Mouse (Mus musculus) lung, embryonic 16.5 days (tissue): ENCODE measurements around the gene Noc4l. TPM values are rescaled to one million over a fixed set of nuclear protein-coding genes. Genes with fewer than 3 reads are reported as not detected.
A peak's percentile ranks its signal among the peaks of the same experiment; 100 is the strongest.

Experiments
- ATAC-seq: fragments of 200-750 bp; cut with Nextera tagmentation; 2 replicates; pipeline ENCODE4 v1.8.0; 2017; ENCODE audit warnings: low read depth, mild to moderate bottlenecking, moderate library complexity
- H3K27ac ChIP-seq: fragments of 300-500 bp; sonication (generic); 2 replicates; pipeline ENCODE4 v1.5.1; 2014; ENCODE audit warnings: mild to moderate bottlenecking, control low read depth, low read length
- H3K27me3 ChIP-seq: fragments of 300-500 bp; sonication (generic); 2 replicates; pipeline ENCODE4 v1.6.1; 2014; ENCODE audit warnings: low read depth, low read length, mixed read lengths; ENCODE audit not compliant: control insufficient read depth, insufficient read depth
- H3K36me3 ChIP-seq: fragments of 300-500 bp; sonication (generic); 2 replicates; pipeline ENCODE4 v1.6.1; 2014; ENCODE audit warnings: low read length; ENCODE audit not compliant: control insufficient read depth, insufficient read depth
- H3K4me1 ChIP-seq: fragments of 300-500 bp; sonication (generic); replicated peaks from 2 replicates; pipeline ENCODE4 v1.6.1; 2014; ENCODE audit warnings: low read length, mixed read lengths; ENCODE audit not compliant: control insufficient read depth, insufficient read depth
- H3K4me2 ChIP-seq: fragments of 300-500 bp; sonication (generic); 2 replicates; pipeline ENCODE4 v1.6.1; 2014; ENCODE audit warnings: low read depth, low read length, control low read depth
- H3K4me3 ChIP-seq: fragments of 300-500 bp; sonication (generic); 2 replicates; pipeline ENCODE4 v1.5.1; 2014; ENCODE audit warnings: mild to moderate bottlenecking, low read length, control low read depth
- H3K9ac ChIP-seq: fragments of 300-500 bp; sonication (generic); 2 replicates; pipeline ENCODE4 v1.6.1; 2014; ENCODE audit warnings: low read length, control low read depth
- H3K9me3 ChIP-seq: fragments of 300-500 bp; sonication (generic); 2 replicates; pipeline ENCODE4 v1.6.1; 2016; ENCODE audit warnings: low read length; ENCODE audit not compliant: control insufficient read depth
- WGBS: fragments of 180-500 bp; shearing (Covaris S2); extraction: QIAGEN DNeasy Blood & Tissue Kit; methylation state at CpG from one replicate; pipeline ENCODE4 v1.1.7; 2014; 5-methylcytosine and 5-hydroxymethylcytosine counted together
- polyA plus RNA-seq: library from polyadenylated mRNA; unstranded; fragments of >200 nt; fragmentation: Nextera tagmentation; extraction: Ambion mirVana; gene quantifications from 2 replicates; pipeline ENCODE4 v1.2.1, GENCODE M21; 2015

Gene Noc4l
- 47.0 and 51.2 TPM in 2 replicates for polyA plus RNA-seq

GRCm38 (mm10) chr5:110652719-110653648, at the start of gene Noc4l, which contains the start of gene Ddx51:
Noc4l (minus strand) TSS chr5:110653417.
Ddx51 (plus strand) TSS chr5:110653451.
- Histone ChIP-seq H3K4me3 (peak within 1 kb of the TSS; percentile 100), H3K9me3 (no peaks in the 10 kb centered on the region), H3K27me3 (no peaks in the 10 kb centered on the region), H3K4me2 (peak within 1 kb of the TSS; percentile 87), H3K36me3 (peaks cover 53% of the 10 kb centered on the region), H3K9ac (peak within 1 kb of the TSS; percentile 93), H3K4me1 (peaks cover 12% of the 10 kb centered on the region), H3K27ac (peak within 1 kb of the TSS; percentile 40; the same call in 1 of the 2 replicates)
- peak; percentile 90 for ATAC-seq
- WGBS = under 1% methylated on average over 90 of the region's 91 CpGs

GRCm38 (mm10) chr5:110698617-110699016, 45.4 kb upstream of the Noc4l start:
- Histone ChIP-seq H3K4me1 (no peaks in the 10 kb centered on the region), H3K9ac (no peak overlapping the region), H3K4me2 (no peak overlapping the region), H3K4me3 (no peak overlapping the region), H3K27me3 (no peaks in the 10 kb centered on the region), H3K9me3 (no peaks in the 10 kb centered on the region), H3K27ac (no peak overlapping the region), H3K36me3 (peaks cover 50% of the 10 kb centered on the region)
- ATAC-seq = no peak
- 78% methylated on average over 4 of the region's 4 CpGs for WGBS

DNA sequence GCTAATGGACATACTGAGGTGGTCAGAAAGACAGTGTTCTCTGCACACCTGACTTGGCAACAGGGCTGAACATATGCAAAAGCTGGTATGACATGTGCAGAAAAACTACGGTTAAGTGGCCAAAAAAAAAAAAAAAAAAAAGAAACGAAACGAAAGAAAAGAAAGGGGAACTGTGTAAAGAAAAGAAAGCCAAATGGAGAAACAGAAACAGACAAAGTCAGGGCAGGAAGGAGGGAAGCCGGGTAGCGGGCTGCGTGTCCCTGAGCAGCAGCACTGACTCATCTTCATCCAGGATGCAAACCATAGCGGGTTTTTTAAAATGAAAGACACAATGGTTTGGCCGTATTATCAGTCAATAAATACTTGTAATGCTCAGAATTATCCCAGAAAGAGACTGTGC, 28.8 kb upstream of the Noc4l start:
- Histone ChIP-seq H3K9me3 (no peaks in the 10 kb centered on the region), H3K4me1 (no peaks in the 10 kb centered on the region)

GRCm38 (mm10) chr5:110665486-110666121, 12.4 kb upstream of the Noc4l start:
- Histone ChIP-seq H3K4me3 (no peak overlapping the region), H3K4me1 (no peaks in the 10 kb centered on the region), H3K9ac (no peak overlapping the region), H3K4me2 (no peak overlapping the region), H3K36me3 (peaks cover 43% of the 10 kb centered on the region), H3K27ac (no peak overlapping the region), H3K27me3 (no peaks in the 10 kb centered on the region), H3K9me3 (no peaks in the 10 kb centered on the region)
- ATAC-seq = no peak
- 66% methylated on average over 6 of the region's 6 CpGs for WGBS

More for the DNA sequence above, 28.8 kb upstream of the Noc4l start:
- no peak overlapping the region for H3K27ac ChIP-seq
- peaks cover 48% of the 10 kb centered on the region for H3K36me3 ChIP-seq
- no peak for ATAC-seq
- WGBS = 91% methylated on average over 7 of the region's 8 CpGs
- no peaks in the 10 kb centered on the region for H3K27me3 ChIP-seq
- H3K4me3 ChIP-seq = no peak overlapping the region
- no peak overlapping the region for H3K4me2 ChIP-seq
- no peak overlapping the region for H3K9ac ChIP-seq

GRCm38 (mm10) chr5:110664750-110665269, 11.6 kb upstream of the Noc4l start:
- WGBS = 90% methylated on average over 2 of the region's 2 CpGs
- no peaks in the 10 kb centered on the region for H3K4me1 ChIP-seq
- H3K4me3 ChIP-seq = no peak overlapping the region
- H3K27ac ChIP-seq = no peak overlapping the region
- H3K27me3 ChIP-seq = no peaks in the 10 kb centered on the region
- peaks cover 38% of the 10 kb centered on the region for H3K36me3 ChIP-seq
- H3K9ac ChIP-seq = no peak overlapping the region
- H3K9me3 ChIP-seq = no peaks in the 10 kb centered on the region
- ATAC-seq = no peak
- H3K4me2 ChIP-seq = no peak overlapping the region

DNA sequence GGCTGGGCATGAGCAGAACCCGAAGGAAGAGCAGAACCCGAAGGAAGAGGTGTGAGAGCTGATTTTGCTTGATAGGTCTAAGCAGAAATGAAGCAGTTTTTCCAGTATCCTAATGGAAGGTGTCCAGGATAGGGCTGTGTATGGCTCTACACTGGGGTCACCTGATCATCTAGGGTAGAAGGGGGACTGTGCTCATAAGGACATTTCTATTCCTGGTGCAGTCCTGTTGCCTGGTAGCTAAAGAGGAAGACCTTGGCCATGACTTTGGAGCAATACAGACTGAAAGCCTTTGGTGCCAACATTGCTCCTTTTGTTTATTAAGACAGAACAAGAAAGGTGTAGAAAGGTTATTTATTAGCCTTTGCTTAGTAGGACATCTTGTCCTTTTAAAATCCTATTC, 10.8 kb upstream of the Noc4l start:
- H3K9me3 ChIP-seq = no peaks in the 10 kb centered on the region
- H3K4me1 ChIP-seq = no peaks in the 10 kb centered on the region
- H3K4me2 ChIP-seq = no peak overlapping the region
- no peak for ATAC-seq
- H3K36me3 ChIP-seq = peaks cover 35% of the 10 kb centered on the region
- no peak overlapping the region for H3K9ac ChIP-seq
- no peaks in the 10 kb centered on the region for H3K27me3 ChIP-seq
- H3K4me3 ChIP-seq = no peak overlapping the region
- no peak overlapping the region for H3K27ac ChIP-seq
- WGBS = 78% methylated on average over 2 of the region's 2 CpGs

GRCm38 (mm10) chr5:110659682-110660081, 6.5 kb upstream of the Noc4l start:
- Histone ChIP-seq H3K27ac (no peak overlapping the region), H3K27me3 (no peaks in the 10 kb centered on the region), H3K4me3 (no peak overlapping the region), H3K4me1 (no peaks in the 10 kb centered on the region), H3K9me3 (no peaks in the 10 kb centered on the region), H3K36me3 (peaks cover 38% of the 10 kb centered on the region), H3K4me2 (no peak overlapping the region), H3K9ac (no peak overlapping the region)
- no peak for ATAC-seq

DNA sequence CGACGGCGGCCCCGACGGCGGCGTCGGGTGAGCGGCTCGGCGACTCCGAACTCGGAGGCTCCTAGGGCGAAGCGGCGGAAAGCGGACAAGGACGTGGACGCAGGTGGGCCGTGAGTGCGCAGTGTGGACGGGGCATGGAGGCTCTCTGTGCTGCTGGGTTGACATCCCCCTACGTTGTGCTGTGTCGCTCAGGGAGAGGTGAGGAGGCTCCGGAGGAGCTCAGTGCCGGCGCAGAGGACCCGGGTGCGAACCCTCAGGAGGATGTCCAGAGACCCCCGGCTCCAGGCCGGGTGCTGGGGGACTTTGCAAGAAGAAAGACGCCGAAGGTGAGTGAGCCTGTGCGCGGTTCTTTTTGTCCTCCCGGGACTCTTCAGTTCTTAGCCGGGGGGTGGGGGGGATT, 469 bp upstream of the Noc4l start:
- H3K36me3 ChIP-seq = peaks cover 54% of the 10 kb centered on the region

DNA sequence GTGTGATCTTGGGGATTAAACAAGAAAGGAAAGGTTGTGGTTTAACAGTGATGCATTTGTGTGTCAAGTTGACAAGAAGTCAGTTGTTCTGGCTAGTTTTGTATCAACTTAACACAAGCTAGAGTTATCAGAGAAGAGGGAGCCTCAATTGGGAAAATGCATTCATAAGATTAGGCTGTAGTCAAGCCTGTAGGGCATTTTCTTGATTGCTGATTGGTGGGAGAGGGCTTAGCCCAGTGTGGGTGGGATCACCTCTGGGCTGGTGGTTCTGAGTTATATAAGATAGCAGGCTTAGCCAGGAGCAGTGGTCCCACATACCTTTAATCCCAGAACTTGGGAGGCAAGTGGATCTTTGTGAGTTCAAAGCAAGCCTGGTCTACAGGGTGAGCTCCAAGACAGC, 6.8 kb downstream of the Noc4l start:
- Histone ChIP-seq H3K36me3 (peaks cover 37% of the 10 kb centered on the region), H3K27ac (no peak overlapping the region), H3K4me1 (no peaks in the 10 kb centered on the region), H3K4me3 (no peak overlapping the region), H3K9ac (no peak overlapping the region), H3K27me3 (no peaks in the 10 kb centered on the region), H3K9me3 (no peaks in the 10 kb centered on the region), H3K4me2 (no peak overlapping the region)
- ATAC-seq = no peak

More for the DNA sequence above, 469 bp upstream of the Noc4l start:
- no peaks in the 10 kb centered on the region for H3K27me3 ChIP-seq
- H3K4me3 ChIP-seq = peak overlapping the region; percentile 100
- H3K9me3 ChIP-seq = no peaks in the 10 kb centered on the region
- H3K4me1 ChIP-seq = peaks cover 12% of the 10 kb centered on the region
- peak overlapping the region; percentile 86 for H3K4me2 ChIP-seq
- ATAC-seq = peak; percentile 49; the same call in 1 of the 2 replicates
- H3K9ac ChIP-seq = peak overlapping the region; percentile 93
- H3K27ac ChIP-seq = peak overlapping the region; percentile 40; the same call in 1 of the 2 replicates
- 1% methylated on average over 34 of the region's 37 CpGs for WGBS
